Mouse (Mus musculus): ENCODE data around the gene B9d1.

Gene B9d1

DNA sequence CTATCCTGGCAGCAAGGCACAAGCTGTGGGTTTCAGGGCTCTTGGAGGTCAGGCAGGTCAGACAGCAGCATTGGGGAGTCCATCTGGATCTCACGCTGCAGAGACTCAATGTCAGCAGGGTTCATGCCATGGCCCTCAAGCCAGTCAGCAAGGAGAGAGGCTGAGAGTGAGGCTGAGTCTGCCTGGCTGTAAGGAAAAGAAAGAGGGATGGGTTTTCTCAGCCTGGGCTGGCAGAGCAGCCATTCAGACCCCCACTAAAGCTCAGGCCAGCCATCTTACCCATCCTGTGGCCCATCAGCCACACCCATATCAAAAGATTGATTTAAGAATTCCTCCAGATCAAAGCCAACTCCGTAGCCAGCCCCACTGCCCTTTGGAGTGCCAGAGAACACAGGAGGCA is 15.9 kb upstream of the B9d1 start:
- peak in 1 of 2 experiments; percentile 18 for DNase-seq

DNA sequence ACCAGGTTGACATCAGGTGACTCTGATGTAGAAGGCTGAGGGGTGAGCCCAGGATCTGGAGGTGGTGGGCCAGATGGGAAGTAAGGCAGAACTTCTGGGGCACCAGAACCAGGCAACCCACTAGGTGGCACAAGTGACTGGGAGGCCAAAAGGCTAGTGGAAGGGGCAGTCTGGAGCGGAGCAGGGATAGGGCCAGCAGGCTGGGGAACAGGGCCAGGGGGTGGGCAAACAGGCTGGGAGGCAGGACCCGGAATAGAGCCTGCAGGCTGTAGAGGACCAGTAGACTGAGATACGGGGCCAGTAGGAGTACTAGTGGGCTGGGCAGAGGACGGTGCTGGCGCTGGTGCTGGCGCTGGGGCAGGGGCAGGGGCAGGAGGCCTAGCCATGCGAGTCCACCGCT is 15.1 kb upstream of the B9d1 start:
- DNase-seq = no peak

DNA sequence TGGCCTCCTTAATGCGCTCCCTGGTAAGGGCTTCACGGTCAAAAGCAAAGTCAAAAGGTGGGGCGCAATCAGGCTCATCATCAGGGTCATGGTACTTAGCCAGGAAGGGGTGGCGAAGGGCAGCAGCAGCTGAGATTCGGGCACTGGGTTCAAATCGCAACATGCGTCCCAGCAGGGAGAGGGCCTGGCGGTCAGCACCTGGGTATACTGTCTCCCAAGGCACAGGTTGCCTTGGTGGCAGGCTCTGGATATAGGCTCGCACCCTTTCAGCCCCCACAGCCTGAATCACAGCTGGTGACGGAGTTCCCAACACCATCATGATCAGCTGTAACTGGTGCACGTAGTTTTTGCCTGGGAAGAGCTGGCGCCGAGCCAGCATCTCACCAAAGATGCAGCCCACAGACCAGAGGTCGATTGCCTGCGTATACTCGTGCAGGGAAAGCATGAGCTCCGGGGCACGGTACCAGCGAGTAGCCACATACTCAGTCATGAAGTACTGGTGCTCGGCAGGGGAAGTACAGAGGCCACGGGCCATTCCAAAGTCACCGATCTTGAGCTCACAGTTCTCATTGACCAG is 13.9 kb upstream of the B9d1 start:
- peak in 1 of 2 experiments; percentile 47 for DNase-seq

DNA sequence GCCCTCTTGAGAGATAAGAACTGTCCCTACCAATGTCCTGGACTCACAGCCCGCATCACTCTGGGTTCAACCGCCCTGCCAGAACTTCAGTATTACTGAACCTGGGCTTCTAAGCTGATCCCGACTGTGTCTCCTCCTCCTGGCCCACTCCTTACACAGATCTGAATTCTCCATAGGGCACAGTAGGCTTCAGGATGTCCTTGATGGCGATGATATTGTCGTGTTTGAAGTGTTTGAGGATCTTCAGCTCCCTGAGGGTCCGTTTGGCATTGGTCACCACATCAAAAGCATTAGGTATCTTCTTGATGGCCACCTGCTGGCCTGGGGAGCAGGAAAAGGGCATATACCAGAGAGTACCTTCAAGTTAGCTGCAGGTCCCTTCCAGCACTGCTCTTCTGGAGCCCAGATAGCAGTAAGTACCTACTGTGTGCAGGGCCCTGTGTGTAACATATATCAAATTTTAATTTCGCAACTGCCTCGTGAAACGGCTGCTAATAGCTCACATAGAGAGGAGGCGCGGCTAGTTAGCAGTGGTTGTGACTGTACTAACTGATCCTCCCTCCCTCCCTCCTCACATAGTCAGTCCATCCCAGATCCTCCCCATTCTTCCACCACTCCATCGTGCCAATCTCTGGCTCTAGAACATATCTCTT is 12.1 kb upstream of the B9d1 start:
- DNase-seq = peak in 1 of 2 experiments; percentile 29

DNA sequence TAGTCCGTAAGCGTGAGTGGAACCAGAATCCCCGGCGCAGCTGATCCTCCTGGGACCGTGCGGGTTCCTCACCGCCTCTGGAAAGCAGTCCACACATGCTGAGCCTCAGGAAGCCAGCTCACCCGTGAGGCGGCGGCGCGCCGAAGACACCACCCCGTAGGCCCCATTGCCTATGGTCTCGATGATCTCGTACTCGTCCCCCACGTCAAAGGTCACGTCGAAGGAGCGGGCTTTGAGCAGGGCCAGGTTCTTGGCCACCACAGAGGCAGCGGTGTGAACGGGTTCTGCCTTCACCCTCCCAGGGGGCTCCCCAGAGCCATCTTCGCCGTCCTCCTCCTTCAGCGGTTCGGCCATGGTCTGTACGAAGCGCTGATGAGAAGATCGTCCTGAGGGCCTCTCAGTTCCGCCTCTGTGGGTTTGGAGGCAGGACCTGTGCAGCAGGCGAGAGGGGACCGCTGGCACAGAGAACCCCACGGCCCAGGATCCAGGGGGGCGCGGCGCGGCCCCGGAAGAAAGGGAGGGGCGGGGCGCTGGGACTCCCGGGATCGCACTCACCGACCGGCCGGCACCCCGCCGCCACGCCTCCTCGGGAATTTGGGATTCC is 11.3 kb upstream of the B9d1 start:
- DNase-seq = peak; percentile 63 to 64

DNA sequence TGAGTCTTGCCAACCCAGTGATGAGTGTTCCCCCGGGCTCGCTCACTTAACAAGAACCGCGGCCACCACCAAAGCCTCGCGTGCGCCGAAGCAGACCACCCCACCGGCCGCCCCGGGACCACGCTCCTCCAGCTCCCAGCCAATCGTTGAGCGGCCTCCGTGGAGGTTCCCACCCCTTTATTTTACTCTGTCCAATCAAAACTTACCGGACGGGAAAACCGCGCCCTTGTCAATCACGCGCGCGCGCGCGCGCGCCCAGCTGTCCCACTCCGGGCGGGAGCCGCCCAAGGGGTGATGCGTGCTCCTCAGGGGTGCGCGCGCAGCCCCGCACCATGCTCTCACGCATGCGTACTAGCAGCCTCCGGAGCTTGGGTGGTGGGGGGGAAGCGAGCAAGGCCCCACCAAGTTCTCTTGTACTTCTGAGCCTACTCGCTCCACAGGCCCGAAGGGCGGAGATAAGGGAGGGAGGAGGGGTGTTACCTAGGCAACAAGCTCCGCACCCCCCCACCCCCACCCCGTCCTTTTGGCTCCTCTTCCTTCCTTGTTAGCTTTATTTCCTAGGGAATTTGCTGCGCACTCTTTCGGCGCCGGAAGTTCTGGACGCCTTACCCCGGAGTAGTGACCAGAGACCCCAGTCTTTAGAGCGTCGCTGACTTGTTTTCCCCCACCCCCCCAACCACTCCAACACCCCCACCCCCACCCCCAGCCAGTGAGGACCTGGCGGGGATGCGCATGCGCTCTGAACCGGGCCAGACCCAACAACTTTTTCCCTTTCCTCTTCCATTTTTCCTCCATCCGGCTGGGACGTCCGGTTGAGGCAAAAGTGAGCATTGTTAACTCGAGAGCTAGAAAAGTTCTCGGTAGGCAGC is 10.6 kb upstream of the B9d1 start, which contains the start of gene Mapk7:
Mapk7 (minus strand) TSS at position 278 of the 869 bp plus-strand sequence.
- peak; percentile 97 to 99 for DNase-seq

DNA sequence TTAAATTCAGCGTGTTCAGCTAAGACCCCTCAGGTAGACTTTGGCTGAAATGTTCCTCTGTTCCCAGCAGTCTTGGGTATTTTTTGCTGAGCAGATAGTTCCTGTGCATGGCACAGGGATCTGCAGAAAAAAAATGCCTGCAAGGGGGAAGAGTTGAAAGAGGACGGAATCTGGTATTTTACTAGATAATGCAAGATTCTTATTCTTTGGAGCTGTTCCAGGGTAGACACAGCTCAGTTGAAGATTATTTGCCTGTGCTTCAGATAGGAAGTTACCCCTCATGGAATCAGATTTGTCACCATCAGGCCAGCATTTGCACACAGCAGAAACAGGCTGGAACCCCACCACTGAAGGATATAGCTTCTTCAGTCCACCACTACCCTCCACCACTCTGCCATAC is 9.4 kb upstream of the B9d1 start:
- no peak for DNase-seq

DNA sequence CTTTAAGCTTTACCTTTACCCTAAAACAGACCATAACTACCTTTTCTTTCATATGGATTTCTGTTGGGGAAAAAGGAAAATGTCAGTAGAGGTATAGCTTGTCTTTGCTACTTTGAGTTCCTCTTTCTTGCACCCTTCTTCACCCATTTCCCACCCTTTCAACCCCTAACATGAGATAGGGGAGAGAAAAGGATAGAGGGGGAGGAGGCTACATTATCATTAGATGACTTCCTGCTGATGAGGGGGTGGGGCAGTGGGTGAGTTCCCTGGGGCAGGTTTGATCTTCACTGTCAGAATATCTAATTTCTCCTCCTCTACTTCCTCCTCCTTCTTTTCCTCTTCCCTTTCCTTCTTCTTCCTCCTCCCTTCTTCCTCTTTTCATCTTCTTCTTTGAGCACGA is 7.5 kb upstream of the B9d1 start:
- DNase-seq = no peak

DNA sequence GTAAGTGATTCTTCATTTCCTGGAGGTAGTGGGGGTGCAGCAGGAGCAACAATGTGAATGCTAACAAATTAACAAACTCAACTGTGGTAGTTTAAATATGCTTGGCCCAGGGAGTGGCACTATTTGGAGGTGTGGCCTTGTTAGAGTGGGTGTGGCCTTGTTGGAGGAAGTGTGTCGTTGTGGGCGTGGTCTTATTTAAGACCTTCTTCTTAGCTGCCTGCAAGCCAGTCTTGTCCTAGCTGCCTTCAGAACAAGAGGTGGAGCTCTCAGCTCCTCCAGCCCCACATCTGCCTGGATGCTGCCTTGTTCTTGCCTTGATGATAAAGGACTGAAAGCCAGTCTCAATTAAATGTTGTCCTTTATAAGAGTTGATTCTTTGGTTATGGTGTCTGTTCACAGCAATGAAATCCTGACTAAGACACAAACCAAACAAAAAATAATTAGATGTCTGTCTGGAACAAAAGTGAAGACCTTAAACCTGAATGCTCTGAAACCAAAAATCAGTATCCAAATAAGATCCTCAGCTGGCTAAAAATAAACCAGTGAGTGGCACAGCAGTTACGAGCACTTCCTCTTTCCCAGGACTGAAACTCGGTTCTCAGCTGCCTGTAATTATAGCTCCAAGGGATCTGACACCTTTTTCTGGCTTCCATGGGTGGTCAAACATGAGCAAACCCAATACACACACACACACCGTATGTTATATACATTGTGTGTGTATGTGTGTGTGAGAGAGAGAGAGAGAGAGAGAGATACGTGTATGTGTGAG is 6.0 kb upstream of the B9d1 start:
- no peak for DNase-seq

DNA sequence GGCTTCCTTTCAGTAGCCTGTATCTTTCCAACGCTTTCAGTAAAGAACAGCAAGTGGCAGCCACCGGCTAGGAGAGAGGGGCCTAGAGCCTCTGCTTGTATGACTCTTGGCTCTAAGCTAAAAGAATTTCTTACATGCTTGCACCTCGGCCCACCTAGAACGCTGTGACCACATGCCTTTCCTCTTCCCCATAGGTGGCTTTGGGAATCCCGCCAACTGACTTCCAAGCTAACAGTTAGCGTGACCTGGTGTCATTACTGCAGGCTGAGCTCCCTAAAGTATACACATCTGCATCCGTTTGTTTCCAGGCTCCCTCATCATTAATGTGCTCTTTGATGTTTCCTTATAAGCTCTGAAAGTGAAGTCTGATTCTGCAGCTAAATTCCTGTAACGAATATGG is 1.0 kb upstream of the B9d1 start:
- peak in 1 of 2 experiments; percentile 62 for DNase-seq

DNA sequence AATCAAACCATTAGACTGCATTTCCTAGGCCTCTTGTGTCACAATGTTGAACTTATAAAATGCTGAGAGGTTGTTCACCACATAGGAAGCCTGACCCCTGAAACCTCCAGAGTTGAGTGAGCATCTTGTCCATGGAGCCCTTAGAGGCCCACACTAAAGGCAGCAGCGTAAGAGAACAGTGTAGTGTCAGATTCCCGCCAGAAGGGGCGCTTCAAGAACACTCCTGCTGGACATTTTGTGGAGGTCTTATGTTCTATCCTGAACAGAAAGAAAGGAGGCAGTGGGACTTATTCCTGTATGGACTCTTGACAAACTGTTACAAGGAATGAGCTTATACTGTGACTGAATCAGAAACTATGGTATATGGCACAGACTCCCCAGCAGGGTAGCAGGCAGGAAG is 10.0 kb downstream of the B9d1 start:
- DNase-seq = peak; percentile 64 to 72

DNA sequence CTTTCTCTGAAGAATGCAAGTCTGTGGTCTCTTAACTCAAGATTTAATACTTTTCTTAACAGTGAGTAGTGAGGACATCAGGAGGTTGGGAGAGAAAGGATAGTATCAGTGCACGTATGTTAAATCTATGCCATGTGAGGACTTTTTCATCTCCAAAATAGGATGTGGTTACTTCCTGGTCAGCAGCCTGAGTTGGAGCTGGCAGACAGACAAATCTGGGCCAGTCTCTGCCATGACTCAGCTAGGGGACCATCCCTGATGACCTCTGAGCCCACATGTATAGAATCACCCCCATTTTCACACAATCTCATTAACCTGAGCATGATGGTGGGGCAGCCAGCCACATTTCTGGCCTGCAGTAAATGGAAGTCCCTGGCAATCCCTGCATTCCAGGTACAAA is 13.0 kb downstream of the B9d1 start:
- no peak for DNase-seq

DNA sequence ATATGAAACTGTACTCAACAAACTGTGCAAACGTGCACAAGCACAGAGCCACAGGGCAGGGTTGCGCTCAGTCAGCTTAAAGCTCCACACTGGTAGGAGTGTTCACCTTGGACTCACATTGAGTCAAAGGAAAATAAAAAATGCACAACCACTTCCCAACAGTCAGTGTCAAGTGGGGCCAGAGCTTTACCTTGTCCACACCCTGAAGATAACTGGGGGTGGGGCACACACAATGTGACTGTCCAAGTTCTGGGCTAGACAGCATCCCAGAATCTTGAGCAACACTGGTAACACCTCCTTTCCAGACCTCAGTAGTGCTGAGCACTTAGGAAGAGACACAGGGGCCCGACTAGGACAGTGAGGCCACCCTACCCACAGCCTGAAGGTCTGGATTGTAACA is 13.9 kb downstream of the B9d1 start:
- no peak for DNase-seq

DNA sequence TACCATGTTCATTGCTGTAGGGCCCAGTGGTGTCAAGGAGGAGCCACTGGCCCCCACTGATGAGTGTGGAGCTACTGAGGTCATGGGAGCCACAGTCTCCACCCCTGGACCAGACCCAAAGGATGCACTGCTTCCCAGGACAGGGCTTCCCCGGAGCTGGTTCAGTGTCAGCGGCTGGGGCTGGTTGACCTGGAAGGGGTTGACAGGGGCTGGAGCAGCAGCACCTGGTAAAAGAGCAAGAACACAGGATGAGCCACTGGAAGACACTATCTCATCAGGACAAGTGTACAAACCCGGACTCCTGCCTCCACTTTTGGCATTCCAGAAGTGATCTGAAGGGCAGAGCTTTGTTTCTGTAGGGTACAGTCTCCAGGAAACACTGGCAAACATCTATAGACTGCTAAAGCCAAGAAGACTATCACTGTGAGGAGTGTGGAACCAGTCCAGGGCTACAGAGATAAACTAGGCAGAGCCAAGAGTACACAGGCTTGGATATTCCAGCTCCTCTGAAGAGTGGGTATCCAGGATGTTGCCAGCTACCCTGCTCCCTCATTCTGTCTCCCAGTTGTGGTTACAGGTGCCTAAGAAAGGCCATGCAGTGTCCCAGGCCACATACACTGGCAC is 14.7 kb downstream of the B9d1 start:
- no peak for DNase-seq

DNA sequence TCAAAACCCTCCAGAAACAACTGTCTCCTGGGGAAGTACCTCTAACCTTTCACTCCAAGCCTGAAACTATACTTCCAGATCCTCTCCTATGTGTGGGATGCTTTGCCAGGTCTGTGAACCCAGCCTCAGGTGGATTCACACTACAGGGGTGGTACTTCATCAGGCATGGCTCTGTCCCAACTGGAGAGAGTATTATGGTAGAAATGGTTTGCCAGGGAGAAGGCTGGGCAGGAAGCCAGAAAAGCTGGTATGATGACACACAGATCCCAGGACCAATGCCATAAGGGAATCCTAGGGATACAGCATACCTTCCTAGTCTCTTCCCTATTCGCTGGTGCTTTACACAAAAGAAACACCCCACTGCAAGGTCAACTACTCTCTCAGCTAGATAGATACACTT is 21.9 kb downstream of the B9d1 start:
- peak; percentile 88 to 93 for DNase-seq

DNA sequence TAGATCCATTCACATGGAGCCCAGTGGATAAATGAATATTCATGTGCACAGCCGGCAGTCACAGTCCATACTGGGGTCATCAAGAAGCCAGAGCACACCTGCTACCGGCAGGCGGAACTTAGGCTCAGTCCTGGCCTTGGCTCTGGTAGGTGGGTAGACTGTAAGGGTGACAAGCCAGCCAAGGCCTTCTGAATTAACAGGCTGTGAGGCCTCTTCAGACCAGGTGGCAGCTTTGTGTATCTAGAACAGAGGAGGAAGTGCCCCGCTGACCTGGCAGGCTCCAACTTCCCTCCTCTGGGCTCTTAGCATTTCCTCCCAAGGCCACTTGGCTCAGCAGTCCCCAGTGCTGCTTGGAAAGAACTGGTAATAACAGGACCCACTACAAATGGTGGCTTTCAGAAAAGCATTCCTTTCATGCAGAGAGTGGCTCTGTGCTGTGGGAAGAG is 24.3 kb downstream of the B9d1 start:
- peak; percentile 86 to 88 for DNase-seq

DNA sequence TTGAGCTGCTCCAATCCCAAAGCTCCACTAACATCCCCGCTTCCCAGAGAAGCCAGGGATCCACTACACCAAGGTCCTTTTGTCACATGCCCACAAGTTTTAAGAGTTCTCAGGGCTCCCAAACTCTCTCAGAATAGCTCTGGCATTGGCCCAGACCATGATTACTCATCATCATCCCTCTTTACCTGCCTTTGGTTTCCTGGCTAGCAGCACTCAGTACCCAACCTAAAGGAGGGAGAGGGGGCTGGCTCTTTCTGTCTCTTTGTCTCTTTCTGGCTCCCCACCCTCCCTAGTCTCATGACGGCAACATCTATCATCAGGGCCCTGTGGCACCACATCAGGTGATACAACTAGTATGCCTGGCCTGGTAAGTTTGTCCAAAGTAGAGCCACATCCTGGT is 27.9 kb downstream of the B9d1 start:
- DNase-seq = peak in 1 of 2 experiments; percentile 49

DNA sequence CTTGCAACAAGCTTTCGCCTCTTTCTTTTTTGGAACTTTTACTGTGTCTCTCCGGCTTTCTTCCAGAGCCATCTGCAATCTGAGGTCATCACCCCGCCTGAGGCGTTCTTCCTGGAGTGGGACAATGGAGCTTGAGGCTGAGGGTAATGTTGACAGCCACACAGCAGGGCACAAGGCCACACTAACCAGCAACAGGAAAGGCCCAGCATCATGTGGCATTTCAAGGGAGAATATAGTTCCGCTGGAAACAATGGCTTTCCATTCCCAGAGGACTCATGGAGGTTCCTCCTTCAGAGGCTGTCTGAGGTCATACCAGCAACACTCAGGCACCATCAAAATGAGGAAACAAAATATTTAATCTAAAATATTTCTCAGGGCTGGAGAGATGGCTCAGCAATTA is 28.6 kb downstream of the B9d1 start:
- DNase-seq = no peak

DNA sequence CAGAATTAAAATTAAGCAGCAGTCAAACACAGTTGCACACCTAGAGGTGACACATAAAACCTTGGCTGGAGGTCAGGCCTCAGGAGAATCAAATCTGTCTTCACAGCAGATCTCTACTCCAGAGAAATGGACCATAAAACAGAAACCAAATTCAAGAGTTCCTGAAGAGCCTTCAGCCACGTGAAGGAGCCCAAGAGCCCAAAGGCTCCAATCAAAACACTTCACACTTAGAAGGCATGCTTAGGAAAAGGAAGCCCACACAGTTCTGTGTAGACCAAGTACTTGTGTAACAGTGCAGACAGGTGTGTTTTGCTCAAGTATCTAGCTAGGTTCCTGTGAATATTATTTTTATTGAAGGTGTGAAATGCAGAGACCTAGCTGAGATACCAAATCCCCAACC is 30.6 kb downstream of the B9d1 start:
- DNase-seq = no peak

DNA sequence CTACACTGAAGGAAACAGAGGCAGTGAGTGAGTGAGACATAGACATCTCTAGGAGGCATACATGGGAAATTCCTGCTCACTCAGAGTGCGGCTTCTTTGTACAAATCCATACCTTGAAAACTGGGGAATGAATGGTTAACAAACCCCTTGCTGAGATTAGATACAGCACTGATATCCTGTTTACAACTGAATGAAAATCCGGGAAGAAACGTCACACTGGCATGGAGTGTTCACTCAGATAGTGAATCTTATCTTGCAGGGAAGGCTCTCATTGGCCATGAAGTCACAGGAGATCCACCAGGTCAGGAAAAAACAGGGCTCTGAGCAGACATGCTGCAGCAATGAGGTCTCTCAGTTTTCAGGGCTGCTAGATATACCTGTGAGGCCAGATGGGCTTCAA is 32.0 kb downstream of the B9d1 start:
- no peak for DNase-seq

DNA sequence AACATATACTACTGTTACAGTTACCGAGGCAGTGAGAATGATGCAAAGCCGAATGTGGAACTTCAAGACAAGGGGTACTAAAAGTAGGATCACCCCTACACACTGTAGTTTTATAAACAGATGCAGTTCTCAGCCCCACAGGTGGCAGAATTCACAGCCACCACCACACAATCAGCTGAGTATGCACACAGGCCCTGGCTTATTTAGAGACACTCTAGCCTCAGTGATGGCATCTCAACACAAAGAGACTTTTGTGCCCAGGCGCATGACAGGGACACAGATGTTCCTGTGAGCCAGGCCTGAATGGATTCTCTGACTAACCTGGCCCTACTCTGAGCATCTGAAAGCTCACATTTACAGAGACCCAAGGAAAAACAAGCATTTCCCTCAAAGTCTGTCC is 32.4 kb downstream of the B9d1 start:
- no peak for DNase-seq

DNA sequence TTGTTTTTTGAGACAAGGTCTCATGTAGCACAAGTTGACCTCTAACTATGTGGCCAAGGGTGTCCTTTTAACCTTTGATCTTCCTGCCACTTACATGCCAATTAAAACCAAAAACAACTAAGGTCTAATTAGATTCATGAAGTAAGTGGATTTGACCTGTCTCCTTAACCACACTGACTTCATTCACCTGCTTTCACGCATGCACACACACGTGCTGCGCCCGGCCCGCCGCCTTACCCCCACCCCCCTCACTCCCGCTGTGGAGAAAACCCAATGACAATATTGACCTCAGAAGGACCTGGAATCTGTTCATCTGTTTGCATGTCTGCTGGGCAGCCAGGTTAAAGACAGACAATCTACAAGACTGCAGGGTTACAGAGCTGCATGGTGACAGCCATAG is 35.7 kb downstream of the B9d1 start:
- DNase-seq = no peak

Measured in cerebellum, postnatal 25 days (tissue).